Mouse (Mus musculus) thymus, postnatal 0 days (tissue): ENCODE measurements around the gene Cdh1. TPM values are rescaled to one million over a fixed set of nuclear protein-coding genes. Genes with fewer than 3 reads are reported as not detected.
"Not testable (repeated sequence)": the region's sequence is repeated elsewhere in the genome, so short reads cannot be mapped to it uniquely, and the experiment has no call there.

ENCODE experiments used
- DNase-seq: peaks from one replicate; pipeline ENCODE4 v3.0.0-alpha.2; 2015; ENCODE audit warnings: low spot score
- polyA plus RNA-seq: library from polyadenylated mRNA; unstranded; fragments of >200 nt; fragmentation: Nextera tagmentation; extraction: Ambion mirVana; gene quantifications from 2 replicates; pipeline ENCODE4 v1.2.1, GENCODE M21; 2015

The Cdh1 gene
- polyA plus RNA-seq, result 22.8 and 25.7 TPM in 2 replicates

GRCm38 (mm10) chr8:106603131-106603819, at the start of gene Cdh1:
TSS of gene Cdh1 (plus strand) at chr8:106603351.
- DNase-seq, result peak; percentile 63

- DNase-seq, result no peak
These were observed 49.1 kb upstream of the Cdh1 start for GRCm38 (mm10) chr8:106554011-106554410.

GRCm38 (mm10) chr8:106556068-106556645, 47.0 kb upstream of the Cdh1 start:
- DNase-seq, result no peak

GRCm38 (mm10) chr8:106559844-106560243, 43.3 kb upstream of the Cdh1 start:
- no peak for DNase-seq

GRCm38 (mm10) chr8:106561097-106561865, 41.9 kb upstream of the Cdh1 start:
- DNase-seq, result peak; percentile 77

GRCm38 (mm10) chr8:106563691-106564182, 39.4 kb upstream of the Cdh1 start:
- DNase-seq, result no peak

- DNase-seq, result no peak
These were observed 34.1 kb upstream of the Cdh1 start for GRCm38 (mm10) chr8:106569006-106569405.

GRCm38 (mm10) chr8:106570386-106570785, 32.8 kb upstream of the Cdh1 start:
- DNase-seq, result no peak

- no peak for DNase-seq
These were observed 31.5 kb upstream of the Cdh1 start for GRCm38 (mm10) chr8:106571551-106572172.

- DNase-seq, result not testable (repeated sequence)
These were observed 31.0 kb upstream of the Cdh1 start for GRCm38 (mm10) chr8:106572175-106572574.

- not testable (repeated sequence) for DNase-seq
These were observed 30.0 kb upstream of the Cdh1 start, which contains the start of gene Gm10073 for GRCm38 (mm10) chr8:106573168-106573567. TSS of gene Gm10073 (minus strand) at chr8:106573461.

GRCm38 (mm10) chr8:106574283-106574682, 28.9 kb upstream of the Cdh1 start:
- no peak for DNase-seq

- no peak for DNase-seq
These were observed 26.1 kb upstream of the Cdh1 start for GRCm38 (mm10) chr8:106576849-106577555.

- DNase-seq, result no peak
These were observed 23.6 kb upstream of the Cdh1 start for GRCm38 (mm10) chr8:106579510-106579909.

- DNase-seq, result no peak
These were observed 21.6 kb upstream of the Cdh1 start for GRCm38 (mm10) chr8:106581344-106582088.

- DNase-seq, result no peak
These were observed 18.0 kb upstream of the Cdh1 start for GRCm38 (mm10) chr8:106584942-106585670.

GRCm38 (mm10) chr8:106585671-106586037, 17.5 kb upstream of the Cdh1 start:
- no peak for DNase-seq

GRCm38 (mm10) chr8:106586896-106587295, 16.3 kb upstream of the Cdh1 start:
- DNase-seq, result no peak
